Mouse (Mus musculus) ovary, postnatal 14 days (tissue): ENCODE measurements around the gene Nexmif.
"Not testable (repeated sequence)": the region's sequence is repeated elsewhere in the genome, so short reads cannot be mapped to it uniquely, and the experiment has no call there.

Source experiments
- DNase-seq: peaks from one replicate; pipeline ENCODE4 v3.0.0; 2022; ENCODE audit warnings: low spot score

Gene Nexmif

DNA sequence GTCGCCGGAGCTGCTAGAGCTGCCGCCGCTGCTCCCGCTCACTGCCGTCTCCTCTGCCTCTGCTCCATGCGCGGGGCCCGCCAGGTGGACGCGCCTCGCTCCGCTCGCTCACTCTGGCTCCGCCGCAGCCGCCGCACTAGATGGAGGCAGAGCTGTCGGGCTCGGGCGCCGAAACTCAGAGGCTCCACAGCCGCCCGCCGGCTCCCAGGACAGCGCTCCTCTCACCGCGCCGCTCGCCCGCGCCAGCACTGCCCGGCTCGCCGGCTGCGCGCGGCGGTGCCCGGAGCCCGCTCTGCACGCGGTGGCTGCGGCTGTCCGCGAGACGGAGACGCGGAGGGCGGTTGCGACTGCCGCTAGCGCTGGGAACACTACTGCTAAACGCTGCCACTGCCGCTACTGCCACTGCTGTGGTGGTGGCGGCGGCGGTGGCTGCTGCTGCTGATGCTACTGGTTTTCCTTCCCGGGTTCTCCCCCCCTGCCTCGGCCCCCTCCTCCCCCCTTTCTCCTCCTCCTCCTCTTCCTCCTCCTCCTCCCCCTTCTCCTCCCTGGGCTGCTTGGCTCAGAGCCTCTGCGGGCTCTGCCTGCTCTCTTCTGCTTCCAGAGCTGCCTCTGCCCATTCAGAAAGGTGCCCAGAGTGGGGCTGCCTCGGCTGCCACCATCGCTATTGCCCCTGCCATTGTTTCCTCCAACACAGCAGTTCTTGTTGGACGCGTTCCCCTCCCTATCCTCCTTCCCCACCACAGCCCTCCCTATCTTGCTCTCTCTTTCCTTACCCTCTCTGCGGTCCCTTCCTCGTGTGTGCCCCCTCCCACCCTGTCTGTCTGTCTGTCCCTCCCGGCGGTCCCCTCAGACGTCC lies at the start of gene Nexmif:
Gene Nexmif, minus strand, starts transcription at position 450 of the 856 bp plus-strand sequence.
- DNase-seq = peak; percentile 4

DNA sequence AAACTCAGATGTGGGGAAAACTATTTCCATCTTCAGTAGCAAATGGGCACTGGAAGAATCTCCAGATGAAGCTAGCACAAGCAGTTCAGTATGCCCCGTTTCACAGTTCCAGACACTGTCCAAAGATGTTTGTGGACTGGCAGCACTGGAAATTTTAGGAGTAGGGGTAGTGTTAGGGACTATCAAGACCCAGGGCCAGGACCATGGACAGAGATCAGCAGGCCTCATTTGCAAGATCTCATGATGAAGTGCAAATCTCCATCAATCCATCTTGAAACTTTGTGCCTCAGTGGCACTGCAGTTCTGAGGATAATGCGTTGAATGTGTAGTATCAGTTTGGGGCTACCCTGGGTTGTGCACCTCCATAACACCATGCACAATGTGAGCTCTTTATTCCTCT lies 7.7 kb upstream of the Nexmif start:
- no peak for DNase-seq

DNA sequence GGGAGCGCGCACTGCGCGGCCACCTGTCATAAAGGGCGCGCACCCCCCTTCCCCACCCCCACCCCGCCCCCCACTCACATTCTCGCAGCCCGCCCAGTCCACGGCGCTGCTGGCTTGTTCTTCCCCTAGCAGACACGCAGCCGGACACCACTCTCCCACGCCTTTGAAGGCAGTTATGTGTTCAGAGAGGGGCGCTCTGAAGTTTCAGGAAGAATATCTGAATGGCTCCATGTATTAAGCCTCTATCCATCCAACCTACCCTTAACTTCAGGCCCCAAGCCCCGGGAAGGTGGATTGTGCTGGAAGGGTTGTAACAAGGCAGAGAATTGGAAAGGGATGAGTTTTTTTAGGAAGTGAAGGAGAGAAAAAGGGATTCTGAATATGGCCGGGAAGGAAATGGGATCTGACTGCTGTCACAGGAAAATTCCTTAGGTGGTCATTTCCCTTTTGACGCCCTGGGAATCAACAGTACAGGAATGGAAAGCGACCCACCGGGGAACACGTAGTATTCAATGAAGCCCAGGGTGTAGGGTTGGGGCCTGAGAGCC lies 681 bp upstream of the Nexmif start:
- DNase-seq = no peak

DNA sequence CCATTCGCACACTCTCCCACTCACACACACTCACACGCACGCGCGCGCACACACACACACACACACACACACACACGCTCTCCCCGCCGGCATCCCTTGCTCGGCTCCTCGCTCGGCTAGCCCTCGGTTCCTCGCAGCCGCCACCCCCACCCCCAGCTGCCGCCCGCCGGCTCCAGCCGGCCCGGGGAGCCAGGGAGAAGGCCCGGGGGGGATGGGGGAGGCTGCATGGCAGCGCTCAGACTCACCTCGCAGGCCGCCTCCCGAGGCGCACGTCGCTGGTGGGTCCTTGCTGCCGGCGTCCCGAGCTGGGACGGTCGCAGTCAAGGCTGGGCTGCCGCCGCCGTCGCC lies 623 bp downstream of the Nexmif start:
- no peak for DNase-seq

DNA sequence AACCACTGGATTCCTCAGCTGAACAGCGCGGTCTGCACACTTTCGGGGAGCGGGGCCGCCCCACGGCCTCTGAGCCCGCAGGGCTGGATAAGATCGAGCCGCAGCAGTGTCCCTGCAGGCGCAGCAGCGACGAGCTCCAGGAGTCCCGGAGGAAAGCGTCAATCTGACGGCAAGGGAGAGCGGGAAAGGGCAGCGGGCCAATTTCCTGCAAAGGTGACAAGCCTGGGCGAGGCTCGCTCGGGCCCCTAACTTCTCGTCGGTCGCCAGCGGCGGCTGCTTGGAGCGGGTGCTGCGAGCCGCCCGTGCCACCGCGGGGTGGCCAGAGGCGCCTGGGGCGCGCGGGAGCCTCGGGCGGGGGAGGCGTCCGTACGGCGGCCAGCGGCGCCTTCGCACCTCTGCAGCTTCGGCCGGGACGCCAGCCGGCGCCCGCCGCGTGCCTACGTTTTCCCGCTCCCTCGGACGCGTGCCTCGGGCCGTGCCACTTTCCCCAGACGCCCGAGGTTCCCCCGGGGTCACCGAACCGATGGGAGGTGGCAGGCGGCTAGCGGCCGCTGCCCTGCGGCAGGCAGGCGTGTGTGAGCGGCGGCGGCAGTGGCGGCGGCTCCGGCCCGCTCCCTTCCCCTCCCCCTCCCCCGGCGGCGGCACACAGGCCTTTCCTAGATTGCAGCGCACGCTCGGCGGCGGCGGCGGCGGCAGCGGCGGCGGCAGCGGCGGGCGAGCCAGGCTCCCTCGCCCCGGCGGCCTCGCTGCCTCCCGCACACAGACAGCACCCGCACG lies 1.2 kb downstream of the Nexmif start:
- DNase-seq = peak; percentile 19

DNA sequence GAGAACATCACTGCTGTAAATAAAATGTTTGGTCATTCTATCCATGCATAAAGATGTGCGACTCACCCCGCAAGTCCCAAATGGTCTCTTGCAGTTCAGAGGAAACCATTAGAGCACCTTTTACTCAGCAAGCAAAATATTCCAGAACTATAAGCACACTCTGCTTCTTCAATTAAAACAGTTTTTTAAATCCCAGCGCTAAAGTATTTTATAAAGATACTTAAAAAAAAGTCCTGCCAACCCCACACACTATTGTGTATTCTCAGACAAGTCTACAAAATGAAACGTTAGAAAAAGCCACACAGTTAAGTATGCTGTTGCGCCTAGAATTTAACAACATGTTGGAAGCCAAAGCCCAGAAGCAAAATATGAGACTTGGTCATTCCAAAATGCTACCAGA lies 1.9 kb downstream of the Nexmif start:
- DNase-seq = no peak

DNA sequence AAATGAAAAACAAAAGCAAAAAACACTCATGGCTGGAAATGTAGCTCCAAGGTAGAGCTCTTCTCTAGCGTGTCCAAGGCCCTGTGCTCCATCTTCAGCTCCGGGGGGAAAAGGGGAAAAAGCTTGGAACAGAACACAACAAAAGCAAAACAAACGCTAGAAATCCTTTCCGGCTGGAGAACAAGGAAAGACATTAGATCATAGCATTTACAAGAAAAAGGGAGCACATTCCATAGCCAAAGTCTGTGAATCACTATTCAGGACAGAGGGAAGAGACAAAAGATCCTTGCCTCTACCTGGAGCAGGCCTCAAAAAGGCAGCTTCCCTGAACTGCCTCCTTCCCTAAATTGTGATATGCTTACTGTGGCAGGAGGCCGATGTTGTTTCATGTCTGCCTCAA lies 4.4 kb downstream of the Nexmif start:
- DNase-seq = no peak

DNA sequence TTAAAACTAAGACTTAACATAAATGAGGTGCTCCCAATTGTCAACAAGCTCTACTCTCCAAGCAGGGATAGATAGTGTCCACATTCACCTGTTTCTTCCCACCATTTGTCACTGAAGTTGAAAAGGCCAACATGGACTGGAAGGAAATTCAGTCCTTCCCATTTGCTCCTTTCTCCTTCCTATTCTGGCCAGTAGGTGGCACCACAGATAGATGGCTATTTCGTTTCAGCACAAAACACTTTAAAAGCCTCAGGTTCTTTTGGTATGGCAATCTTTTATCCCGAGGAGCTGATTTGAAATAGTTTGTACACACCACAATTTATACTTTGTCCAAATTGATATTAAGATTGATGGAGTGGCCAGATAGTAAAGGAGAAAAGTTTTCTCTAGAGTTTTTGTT lies 21.7 kb downstream of the Nexmif start:
- peak; percentile 26 for DNase-seq

DNA sequence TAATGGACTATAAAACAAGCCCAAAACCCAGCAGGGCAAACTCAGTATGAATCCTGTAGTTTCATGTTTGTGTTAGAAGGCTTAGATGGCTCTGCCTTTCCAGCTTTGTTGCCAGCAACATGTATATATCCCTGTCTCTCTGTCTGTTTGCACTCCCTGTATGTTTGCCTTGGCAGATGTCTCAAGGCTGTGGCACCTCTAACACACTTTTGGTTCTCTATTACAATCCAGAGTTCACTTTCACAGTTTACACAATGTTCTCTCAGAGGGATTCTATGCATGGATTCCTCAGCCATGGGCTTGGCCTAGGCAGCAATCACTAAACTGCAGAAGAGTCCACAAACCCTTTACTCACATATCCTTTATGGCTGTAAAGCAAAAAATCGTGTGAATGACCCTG lies 50.9 kb downstream of the Nexmif start:
- no peak for DNase-seq

DNA sequence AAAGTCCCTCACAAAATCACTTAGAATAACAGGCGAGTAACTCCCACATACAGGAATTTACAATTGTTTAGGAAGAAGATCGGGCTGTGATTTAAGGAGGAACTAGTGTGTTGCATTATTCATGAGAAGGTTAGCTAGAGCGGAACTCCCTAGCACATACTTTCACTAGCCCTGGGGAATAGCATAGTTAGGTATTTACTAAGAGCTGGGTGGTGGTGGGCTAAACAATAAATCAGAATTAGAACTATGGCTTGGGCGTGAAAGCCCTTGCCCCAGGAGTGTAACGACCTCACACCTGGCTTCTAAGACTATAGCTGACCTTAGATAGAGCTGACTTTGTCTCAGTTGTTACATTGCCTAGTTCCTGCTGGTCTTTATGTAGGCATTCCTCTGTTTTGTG lies 85.7 kb downstream of the Nexmif start:
- DNase-seq = not testable (repeated sequence)

DNA sequence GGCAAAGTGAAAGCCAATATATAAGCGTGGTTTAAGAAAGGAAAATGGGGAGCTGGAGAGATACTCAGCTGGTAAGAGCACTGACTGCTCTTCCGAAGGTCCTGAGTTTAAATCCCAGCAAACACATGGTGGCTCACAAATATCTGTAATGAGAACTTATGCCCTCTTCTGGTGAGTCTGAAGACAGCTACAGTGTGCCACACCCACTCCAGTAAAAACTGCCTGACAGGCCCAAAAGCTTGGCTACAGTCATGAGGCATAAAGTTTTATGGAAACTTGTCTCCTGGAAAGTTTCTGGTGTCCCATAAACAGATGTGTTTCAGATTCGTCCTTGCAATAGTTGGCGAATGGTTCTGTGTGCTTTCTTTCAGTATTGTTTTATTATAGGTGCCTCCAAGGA lies 86.4 kb downstream of the Nexmif start:
- no peak for DNase-seq

DNA sequence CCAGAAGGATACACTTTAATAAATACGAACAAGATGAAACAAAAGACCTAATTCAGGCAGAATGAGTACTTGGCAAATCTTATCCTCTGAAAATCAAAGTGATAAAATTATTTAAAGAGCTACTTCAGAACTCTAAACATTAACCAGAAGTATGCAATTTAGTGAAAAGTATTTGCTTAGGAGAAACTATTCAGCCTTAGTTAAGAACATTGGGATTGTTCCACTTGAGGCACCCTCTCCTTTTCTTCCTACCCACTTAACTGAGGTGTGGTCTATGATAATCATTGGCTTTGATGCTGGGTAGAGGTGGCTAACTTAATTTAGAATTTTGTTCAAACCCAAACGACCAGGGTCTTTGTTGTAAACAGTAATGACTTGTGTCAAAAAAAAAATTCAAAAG lies 146.1 kb downstream of the Nexmif start:
- no peak for DNase-seq

DNA sequence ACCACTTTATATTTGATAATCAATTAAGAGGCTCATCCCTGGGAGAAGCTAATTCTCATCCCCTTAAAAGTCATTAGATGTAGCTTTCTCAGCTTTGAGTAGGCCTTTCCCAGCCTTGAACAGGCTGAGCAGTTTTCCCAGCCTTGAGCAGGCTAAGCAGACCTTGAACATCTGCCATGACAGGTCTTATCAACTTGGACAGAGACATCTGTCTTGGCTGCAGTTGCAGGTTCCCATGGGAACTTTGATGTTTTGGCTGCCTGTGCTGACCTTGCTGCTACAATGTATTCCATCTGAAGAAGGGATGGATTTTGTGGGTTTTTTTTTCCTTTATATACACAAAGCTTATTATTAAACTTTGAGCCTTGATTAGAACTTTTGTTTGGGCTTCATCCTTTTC lies 160.7 kb downstream of the Nexmif start:
- DNase-seq = no peak

DNA sequence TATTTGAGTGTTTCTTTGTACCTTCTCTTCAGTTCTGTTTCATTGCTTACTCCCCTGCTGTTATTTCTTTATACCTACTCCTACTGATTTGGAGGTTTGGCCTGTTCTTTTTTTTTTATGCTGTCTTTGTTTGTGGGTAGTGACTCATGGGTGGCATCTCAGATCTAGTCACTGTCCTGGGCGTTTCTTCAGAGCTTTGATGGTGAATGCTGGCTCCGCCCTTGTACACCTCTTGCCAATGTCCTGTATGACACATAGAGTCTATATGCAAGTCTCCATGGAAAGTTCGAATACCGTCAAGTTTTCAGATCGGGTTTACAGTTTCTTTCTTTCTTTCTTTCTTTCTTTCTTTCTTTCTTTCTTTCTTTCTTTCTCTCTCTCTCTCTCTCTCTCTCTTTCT lies 167.1 kb downstream of the Nexmif start:
- DNase-seq = no peak

DNA sequence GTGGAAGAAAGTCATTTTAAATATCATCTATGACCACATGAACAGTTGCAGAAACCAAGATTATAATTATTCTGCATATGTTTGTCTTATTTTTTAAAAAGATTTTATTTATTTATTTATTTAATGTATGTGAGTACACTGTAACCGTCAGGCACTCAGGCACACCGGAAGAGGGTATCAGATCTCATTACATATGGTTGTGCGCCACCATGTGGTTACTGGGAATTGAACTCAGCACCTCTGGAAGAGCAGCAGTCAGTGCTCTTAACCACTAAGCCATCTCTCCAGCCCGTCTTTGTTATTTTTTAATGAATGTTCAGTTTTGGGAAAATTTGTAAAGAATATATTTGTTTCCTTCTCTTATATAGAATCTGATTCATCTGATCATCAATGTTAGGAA lies 168.2 kb downstream of the Nexmif start:
- DNase-seq = no peak
